Comparison of ENCODE assay signal across 17 mouse cellular contexts in the genomic region with DNA sequence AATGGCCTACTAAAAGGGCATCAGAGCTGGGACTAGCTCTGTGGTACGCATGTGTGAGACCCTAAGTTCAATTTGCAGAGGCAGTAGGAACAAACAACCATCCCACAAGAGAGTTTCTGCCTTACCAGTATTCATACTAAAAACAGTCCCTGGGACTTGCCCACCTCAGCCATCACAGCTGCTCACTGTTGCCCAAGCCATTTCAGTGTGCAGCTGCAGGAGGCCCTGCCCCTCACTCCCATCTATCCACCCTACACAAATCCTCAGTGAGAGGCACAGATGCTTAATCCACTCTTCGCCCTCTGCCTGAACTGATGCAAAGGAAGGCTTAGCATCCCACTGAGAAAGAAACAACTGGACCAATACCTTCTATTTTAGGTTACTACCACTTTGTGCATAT.
"Had no signal": no experiment of that assay in that cellular context is flagged by ENCODE, and none has a peak within 500 bp of the region (broad histone marks: within the 10 kb centered on the region; RNA-seq: fewer than 3 reads in every experiment).

No protein-coding gene starts in this region.

- ATAC-seq: liver, embryonic 12.5 days had no signal

- H3K27ac ChIP-seq: liver, embryonic 12.5 days; liver, embryonic 14.5 days; neural tube, embryonic 13.5 days; neural tube, embryonic 15.5 days had no signal

- H3K36me3 ChIP-seq: liver, embryonic 12.5 days; neural tube, embryonic 13.5 days; neural tube, embryonic 15.5 days had no signal

- DNase-seq: lung, adult 18-20 months; lung, embryonic 14.5 days; lung, postnatal 10 days; lung, postnatal 4 days; retina, postnatal 1 day; right cerebral cortex, adult 18-20 months; right cerebral cortex, postnatal 25 days; right cerebral cortex, postnatal 4 days; spleen, adult 18-20 months; thymus, adult 18-20 months; thymus, postnatal 14 days; thymus, postnatal 36 days had no signal

- H3K4me1 ChIP-seq: liver, embryonic 12.5 days; neural tube, embryonic 13.5 days; neural tube, embryonic 15.5 days had no signal

- H3K9me3 ChIP-seq: liver, embryonic 12.5 days; neural tube, embryonic 13.5 days; neural tube, embryonic 15.5 days had no signal

- H3K27me3 ChIP-seq: liver, embryonic 12.5 days; neural tube, embryonic 13.5 days; neural tube, embryonic 15.5 days had no signal

- H3K4me2 ChIP-seq: liver, embryonic 12.5 days; lung, embryonic 14.5 days; neural tube, embryonic 13.5 days; neural tube, embryonic 15.5 days had no signal

- H3K9ac ChIP-seq: liver, embryonic 12.5 days; liver, embryonic 14.5 days; lung, embryonic 14.5 days; neural tube, embryonic 13.5 days; neural tube, embryonic 15.5 days had no signal

- H3K4me3 ChIP-seq: liver, embryonic 12.5 days; myocyte; neural tube, embryonic 13.5 days; neural tube, embryonic 15.5 days had no signal
